Mouse (Mus musculus) thymus, postnatal 25 days (tissue): ENCODE results near the gene Slco4c1.

Source experiments
- DNase-seq: peaks from one replicate; pipeline ENCODE4 v3.0.0; 2022

Gene Slco4c1

DNA sequence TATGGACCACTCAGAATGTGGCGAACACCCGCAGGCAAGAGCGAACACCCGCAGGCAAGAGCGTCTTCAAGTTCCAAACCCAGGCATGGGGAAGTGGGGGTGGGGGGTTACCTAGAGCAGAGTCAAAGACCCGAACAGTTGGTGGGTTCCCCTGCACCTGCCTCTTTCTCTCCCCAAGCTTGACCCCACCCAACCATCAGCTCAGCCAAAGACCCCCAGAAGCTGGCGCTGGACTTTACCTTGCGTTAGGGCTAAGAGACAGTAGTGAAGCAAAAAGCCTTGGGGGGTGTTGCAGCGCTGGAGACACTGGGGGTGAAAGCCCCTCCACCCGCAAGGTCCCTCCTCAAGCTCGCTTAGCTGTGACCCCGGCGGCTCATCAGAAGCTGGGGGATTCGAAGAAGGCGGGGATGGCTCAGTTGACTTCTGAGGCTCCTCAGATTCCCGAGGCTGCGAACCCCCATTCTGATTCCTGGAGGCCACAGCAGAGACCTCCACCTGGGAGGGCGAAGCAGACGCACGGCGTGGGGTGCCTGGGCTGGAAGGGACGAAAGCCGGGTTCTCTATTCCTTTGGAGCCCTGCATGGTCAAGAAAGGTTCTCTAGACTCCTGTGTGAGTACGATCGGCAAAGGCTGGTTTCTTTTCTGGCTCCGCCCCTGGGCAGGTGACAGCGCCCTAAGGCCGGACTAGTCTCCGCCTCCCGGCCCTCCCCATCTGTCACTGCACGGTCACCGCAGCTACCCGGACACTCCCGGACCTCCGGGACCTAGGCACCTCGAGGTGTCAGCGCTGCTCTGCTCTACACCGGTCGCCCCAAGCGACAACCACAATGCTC is at the start of gene Slco4c1:
Slco4c1 (minus strand) TSS at position 644 of the 833 bp plus-strand sequence.
- DNase-seq: peak; percentile 1

GRCm38 (mm10) chr1:96917333-96917732 is 45.4 kb upstream of the Slco4c1 start:
- no peak for DNase-seq

- no peak for DNase-seq
These were observed 11.8 kb upstream of the Slco4c1 start for GRCm38 (mm10) chr1:96883788-96884187.

- no peak for DNase-seq
These were observed 6.6 kb upstream of the Slco4c1 start for GRCm38 (mm10) chr1:96878572-96878971.

DNA sequence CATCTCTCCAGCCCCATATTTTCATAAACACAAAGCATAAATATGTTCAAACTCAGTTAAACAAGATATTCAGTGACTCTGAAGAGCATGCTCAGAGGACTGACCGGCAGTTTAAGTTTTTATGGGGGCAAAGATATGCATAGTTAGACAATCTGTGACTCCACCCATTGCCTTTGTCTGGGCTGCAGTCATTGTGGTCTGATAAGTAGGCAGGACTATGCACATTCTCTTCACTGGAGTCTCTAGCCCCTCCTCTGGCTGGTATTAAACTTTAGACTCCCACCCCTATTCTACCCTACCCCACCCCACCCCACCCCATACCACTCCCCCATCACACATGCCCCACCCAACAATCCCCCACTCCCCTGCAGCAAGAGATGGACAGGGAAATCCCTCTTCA is 4.1 kb upstream of the Slco4c1 start:
- DNase-seq: no peak

DNA sequence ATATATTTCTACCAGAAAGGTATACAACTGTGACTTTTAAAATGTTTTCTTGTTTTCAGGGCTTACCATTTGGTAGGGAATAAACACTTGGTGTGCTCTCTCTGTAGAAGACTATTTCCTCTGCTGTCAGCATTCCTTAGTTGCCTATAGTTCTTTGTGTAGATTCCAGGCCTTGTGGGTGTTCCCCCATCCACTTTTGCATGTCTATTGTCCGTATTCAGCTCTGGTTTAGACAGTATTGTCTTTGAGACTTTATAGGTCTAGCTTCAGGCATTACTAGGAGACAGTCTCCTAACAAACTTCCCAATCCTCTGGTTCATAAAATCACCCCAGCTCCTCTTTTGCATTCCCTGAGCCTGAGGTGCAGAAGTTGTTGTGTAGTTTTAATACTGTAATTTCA is 2.7 kb upstream of the Slco4c1 start:
- no peak for DNase-seq

- DNase-seq: peak; percentile 1
These were observed 356 bp upstream of the Slco4c1 start for GRCm38 (mm10) chr1:96872361-96872693.

GRCm38 (mm10) chr1:96870764-96871307 is 1.1 kb downstream of the Slco4c1 start:
- DNase-seq: no peak

DNA sequence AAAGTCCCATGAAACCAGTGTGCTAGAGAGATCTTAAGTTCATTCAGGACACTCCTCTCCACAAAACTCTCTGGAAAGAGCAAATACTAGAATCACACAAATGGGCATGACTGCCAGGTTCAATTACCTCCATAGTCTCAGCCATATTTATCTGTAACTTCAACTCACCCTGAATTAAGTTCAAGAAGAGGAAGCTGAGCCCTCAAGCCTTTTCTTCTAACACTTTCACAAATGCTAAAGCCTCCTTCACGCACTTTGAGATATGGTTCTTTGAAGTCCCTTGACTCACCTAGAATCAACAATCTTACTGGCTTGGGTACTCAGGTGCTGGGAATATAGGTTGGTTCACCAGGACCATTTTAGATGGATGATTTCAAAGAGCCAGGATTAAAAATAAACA is 3.2 kb downstream of the Slco4c1 start:
- no peak for DNase-seq

GRCm38 (mm10) chr1:96866002-96866401 is 6.0 kb downstream of the Slco4c1 start:
- DNase-seq: no peak

GRCm38 (mm10) chr1:96864120-96864519 is 7.9 kb downstream of the Slco4c1 start:
- no peak for DNase-seq

DNA sequence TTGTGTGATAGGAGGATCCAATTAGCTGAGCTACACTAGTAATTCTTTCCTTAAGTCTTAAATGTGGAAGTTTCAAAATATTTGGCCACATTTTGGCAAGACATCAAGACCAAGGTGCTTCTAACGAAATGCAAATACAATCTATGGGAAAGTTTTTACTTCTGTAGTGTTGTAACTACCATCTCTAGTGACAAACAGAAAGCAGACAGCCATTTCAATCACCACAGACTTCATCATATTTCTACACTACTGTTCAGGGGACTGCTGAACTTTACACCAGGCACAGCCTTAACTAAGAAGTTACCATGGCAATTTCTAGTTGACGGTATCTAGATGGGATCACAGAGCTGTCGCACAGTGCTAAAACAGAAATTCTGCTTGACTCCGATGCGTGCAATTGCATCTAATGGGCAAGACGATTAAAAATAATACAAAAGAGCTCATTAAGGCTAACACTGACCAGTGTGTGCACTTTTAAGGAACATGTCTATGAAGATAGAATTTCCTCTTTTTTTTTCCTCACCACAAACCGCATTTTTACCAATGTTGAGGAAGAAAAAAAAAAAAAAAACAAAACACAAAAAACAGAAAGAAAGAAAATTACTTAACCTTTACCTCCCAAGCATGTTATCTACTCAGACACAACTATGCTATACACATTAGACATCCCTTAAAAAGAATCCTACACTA is 11.8 kb downstream of the Slco4c1 start:
- DNase-seq: no peak

- no peak for DNase-seq
These were observed 18.4 kb downstream of the Slco4c1 start for GRCm38 (mm10) chr1:96853541-96853940.

- no peak for DNase-seq
These were observed 22.9 kb downstream of the Slco4c1 start for GRCm38 (mm10) chr1:96849101-96849500.

DNA sequence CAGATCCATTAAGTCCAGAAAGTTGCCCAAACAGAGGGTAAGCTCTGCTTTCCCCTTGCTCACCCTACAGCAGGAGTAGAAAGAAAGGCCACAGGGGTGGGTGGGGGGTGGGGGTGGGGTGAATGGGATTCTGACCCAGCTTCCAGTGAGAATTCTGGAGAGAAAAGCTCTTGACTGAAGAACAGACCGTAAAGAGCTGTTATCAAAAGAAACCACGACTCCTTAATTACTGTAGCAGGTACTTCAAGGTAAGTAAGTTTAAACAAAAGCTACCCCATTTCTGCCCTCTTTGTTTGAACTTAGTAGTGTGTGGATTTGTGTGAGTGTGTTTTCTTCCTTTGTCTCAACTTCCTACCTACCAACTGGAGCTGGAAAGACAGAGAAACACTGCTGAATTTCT is 23.4 kb downstream of the Slco4c1 start:
- DNase-seq: no peak

DNA sequence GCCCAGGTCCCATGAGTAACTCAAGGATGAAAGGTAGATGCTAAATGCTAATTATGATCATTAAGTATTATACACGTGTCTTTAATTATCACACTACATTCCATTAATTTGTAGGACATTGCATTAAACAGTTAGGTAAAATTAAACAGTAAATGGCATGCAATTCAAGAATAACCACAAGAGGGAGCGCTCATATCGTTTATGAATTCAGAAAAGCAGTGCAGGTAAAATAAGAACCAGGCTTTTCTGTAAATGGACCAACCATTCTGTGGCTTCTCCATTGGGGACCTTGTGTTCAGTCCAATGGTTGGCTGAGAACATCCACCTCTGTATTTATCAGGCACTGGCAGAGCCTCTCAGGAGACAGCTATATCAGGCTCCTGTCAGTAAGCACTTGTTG is 25.2 kb downstream of the Slco4c1 start:
- DNase-seq: no peak

- DNase-seq: no peak
These were observed 66.7 kb downstream of the Slco4c1 start for GRCm38 (mm10) chr1:96805287-96805727.

DNA sequence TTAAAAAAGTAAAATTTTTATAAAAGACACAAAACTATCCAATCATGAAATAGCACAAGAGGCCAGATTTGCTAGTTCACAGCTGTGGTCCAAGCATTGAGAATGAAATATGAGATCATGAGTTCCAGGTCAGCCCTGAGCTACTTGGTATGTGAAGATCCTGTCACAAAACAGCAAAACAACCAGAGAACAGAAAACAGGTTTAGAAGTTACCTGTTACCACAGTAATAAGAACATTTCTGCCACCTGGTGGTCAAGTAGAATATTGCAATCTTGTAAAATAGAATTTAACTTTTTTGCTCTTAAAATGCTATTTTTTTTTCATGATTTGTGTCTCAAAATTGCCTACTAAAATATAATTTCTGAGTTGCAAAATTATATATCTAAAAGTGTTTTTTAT is 70.4 kb downstream of the Slco4c1 start:
- DNase-seq: no peak

GRCm38 (mm10) chr1:96794690-96795089 is 77.3 kb downstream of the Slco4c1 start:
- no peak for DNase-seq

- no peak for DNase-seq
These were observed 77.7 kb downstream of the Slco4c1 start for GRCm38 (mm10) chr1:96794290-96794689.

DNA sequence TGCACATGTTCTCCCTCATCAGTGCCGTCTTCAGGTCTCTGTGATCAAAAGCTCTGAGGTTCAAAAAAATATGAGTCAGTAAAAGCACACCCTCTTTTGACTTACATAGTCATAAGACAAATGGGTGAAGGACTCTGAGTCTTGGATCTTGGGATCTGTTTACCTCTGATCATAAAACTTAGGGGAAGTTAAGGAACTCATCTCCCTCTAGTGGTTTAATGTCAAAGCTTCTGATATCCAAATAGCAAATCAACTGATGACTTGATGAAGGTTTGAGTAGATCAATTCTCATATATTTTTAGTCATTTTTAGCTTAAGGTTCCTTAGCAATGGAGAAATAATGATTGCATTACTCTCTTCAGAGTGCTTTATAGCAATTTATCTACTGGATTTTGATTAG is 82.7 kb downstream of the Slco4c1 start:
- no peak for DNase-seq

DNA sequence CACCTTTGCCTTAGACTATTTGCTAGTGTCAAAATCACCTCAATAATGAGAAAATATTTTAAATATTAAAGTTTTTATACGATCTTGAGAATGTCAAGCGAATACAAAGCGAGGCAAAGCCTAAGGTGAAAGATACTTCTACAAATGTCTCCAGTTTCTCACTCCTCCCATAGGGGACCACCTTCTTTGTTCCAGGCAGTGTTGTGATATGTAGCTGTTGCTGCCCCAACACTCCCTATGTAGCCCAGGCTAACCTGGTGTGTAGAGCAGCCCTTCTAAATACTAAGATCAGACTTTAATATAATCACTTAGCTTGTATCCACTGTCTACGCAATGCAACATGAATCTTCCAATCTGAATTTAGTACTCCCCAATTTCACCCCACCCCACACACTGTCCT is 97.8 kb downstream of the Slco4c1 start:
- no peak for DNase-seq

DNA sequence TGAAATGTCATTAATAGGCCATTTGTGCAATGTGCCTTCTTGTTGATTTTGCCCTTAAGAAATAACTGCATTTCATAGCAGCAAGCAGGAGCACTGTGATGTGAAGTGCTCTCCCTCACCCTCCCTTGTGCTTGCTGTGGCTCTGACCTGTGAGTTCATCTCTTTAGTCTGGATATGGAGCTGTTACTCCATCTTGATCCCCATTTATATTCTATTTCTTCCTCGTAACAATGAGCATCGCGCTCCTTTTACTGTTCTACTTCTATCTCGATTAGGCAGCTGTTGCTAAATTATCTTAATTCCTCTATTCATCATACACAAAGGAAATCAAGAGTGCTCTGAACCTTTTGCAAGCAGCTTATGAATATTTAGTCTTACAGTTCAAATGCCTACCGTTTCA is 98.3 kb downstream of the Slco4c1 start:
- no peak for DNase-seq

GRCm38 (mm10) chr1:96770283-96770682 is 101.7 kb downstream of the Slco4c1 start:
- no peak for DNase-seq
